Mouse (Mus musculus): ENCODE data around the gene Bahcc1.

GRCm38 (mm10) chr11:120187236-120188101, 45.3 kb upstream of the Bahcc1 start:
- TF ChIP-seq CTCF (IDR thresholded peaks at IDR 0.05; ENCODE audit: low read depth), result no peak
- TF ChIP-seq EP300 (IDR thresholded peaks at IDR 0.05; ENCODE audit: low read depth), result no peak
